Mouse (Mus musculus) lung, postnatal 0 days (tissue): Measurements from ENCODE around the gene Dyrk3.

ENCODE experiments used
- CTCF ChIP-seq: IDR thresholded peaks from 2 replicates; pipeline ENCODE4 v1.5.1; 2016; ENCODE audit warnings: antibody characterized with exemption, mild to moderate bottlenecking
- EP300 ChIP-seq: IDR thresholded peaks from 2 replicates; pipeline ENCODE4 v1.6.1; 2016; ENCODE audit warnings: antibody characterized with exemption, mild to moderate bottlenecking, control low read depth

- no peak for TF ChIP-seq CTCF
- no peak for TF ChIP-seq EP300
These were observed 47.3 kb downstream of the Dyrk3 start for GRCm38 (mm10) chr1:131090877-131091276.
